Mouse (Mus musculus) liver, embryonic 14.5 days (tissue): ENCODE measurements around the gene Sec22c.

ENCODE experiments used
- CTCF ChIP-seq: IDR thresholded peaks from 2 replicates; pipeline ENCODE4 v1.5.1; 2016; ENCODE audit warnings: antibody characterized with exemption, low read depth, control low read depth
- EP300 ChIP-seq: IDR thresholded peaks from 2 replicates; pipeline ENCODE4 v1.6.1; 2016; ENCODE audit warnings: antibody characterized with exemption, low read depth

DNA sequence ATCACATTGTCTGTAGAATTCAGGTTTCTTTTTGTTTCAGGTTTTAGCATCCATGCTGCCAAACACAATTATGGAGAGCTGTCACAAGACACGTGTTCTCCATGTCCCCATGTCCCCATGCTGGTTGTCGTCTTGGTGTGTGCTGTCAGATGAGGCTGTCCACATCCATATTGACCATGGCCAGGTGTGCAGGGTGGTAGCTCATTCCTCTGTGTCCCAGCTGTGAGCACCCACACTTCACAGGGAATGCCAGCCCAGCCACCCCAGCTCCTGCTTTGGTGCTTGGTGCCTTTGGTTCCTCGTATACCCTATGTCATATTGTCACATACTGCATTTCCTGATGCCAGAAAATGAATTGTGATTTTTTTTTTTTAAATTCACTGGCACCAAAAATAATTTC, 49.3 kb upstream of the Sec22c start:
- TF ChIP-seq CTCF (no peak), EP300 (no peak)
